8 mouse cellular contexts compared by ENCODE assay signal in genomic region chr11:67052321-67052952, GRCm38 (mm10). TPM values are rescaled to one million over a fixed set of nuclear protein-coding genes. Genes with fewer than 3 reads are reported as not detected.
DNase-seq lines count a peak whose midpoint lies in the region; ATAC-seq and TF ChIP-seq lines count a peak whose summit lies in the region.

Gene Adprm, minus strand, starts transcription at chr11:67052594.
Gene Sco1, plus strand, starts transcription at chr11:67052670.

- peak; percentile 93 for TF ChIP-seq POLR2A in heart, adult 2 months (IDR thresholded peaks at IDR 0.05; ENCODE audit: insufficient read depth, low read depth, low read length)

- TF ChIP-seq CTCF in heart, adult 2 months (IDR thresholded peaks at IDR 0.05) = peak; percentile 53

- H3K4me3 ChIP-seq in embryonic facial prominence, embryonic 14.5 days (ENCODE audit: low read depth, low read length) = peak within 1 kb of the TSS; percentile 99
- peak within 1 kb of the TSS; percentile 98 for H3K4me3 ChIP-seq in heart, adult 2 months
- peak within 1 kb of the TSS; percentile 100 for H3K4me3 ChIP-seq in limb, embryonic 13.5 days
- peak within 1 kb of the TSS; percentile 97 for H3K4me3 ChIP-seq in midbrain, embryonic 16.5 days (ENCODE audit: low read depth, low read length)

- H3K4me2 ChIP-seq in embryonic facial prominence, embryonic 14.5 days (ENCODE audit: low read depth, low read length) = peak within 1 kb of the TSS; percentile 69
- H3K4me2 ChIP-seq in limb, embryonic 13.5 days (replicated peaks) = peak within 1 kb of the TSS; percentile 75
- peak within 1 kb of the TSS; percentile 89 for H3K4me2 ChIP-seq in midbrain, embryonic 16.5 days (ENCODE audit: low read length)

- ATAC-seq in embryonic facial prominence, embryonic 14.5 days (ENCODE audit: low read depth) = peak; percentile 94
- ATAC-seq in limb, embryonic 13.5 days (ENCODE audit: low FRiP score, low read depth) = peak; percentile 93
- peak; percentile 96 for ATAC-seq in midbrain, embryonic 16.5 days

- H3K36me3 ChIP-seq in embryonic facial prominence, embryonic 14.5 days (ENCODE audit: control insufficient read depth, insufficient read depth, low read length) = peaks cover 37% of the 10 kb centered on the region
- H3K36me3 ChIP-seq in heart, adult 2 months (ENCODE audit: control insufficient read depth, insufficient read depth, low read length) = peaks cover 8% of the 10 kb centered on the region
- H3K36me3 ChIP-seq in limb, embryonic 13.5 days = peaks cover 39% of the 10 kb centered on the region
- H3K36me3 ChIP-seq in midbrain, embryonic 16.5 days (ENCODE audit: control insufficient read depth, insufficient read depth, low read length) = peaks cover 3% of the 10 kb centered on the region; the same call in 1 of the 2 replicates

- under 1% methylated on average over 35 of the region's 50 CpGs for WGBS in embryonic facial prominence, embryonic 14.5 days
- WGBS in heart, adult 2 months = under 1% methylated on average over 50 of the region's 50 CpGs
- under 1% methylated on average over 50 of the region's 50 CpGs for WGBS in limb, embryonic 13.5 days
- under 1% methylated on average over 50 of the region's 50 CpGs for WGBS in midbrain, embryonic 16.5 days

- intact Hi-C loops in heart, adult 2 months (cut with DNase I) = loop anchor here (1.0 to 2.0 kb wide), 2 partner anchors 27 to 32 kb away; partner anchors contain the start of gene Tmem220

- peak; percentile 68; the same call in 1 of the 2 replicates for TF ChIP-seq EP300 in heart, adult 2 months (IDR thresholded peaks at IDR 0.05; ENCODE audit: insufficient read depth, low read depth, low read length)

- H3K79me2 ChIP-seq in heart, adult 2 months (replicated peaks; ENCODE audit: control insufficient read depth, insufficient read depth, low read length) = peaks cover 2% of the 10 kb centered on the region; the same call in 1 of the 2 replicates

- H3K27me3 ChIP-seq in embryonic facial prominence, embryonic 14.5 days (replicated peaks; ENCODE audit: control insufficient read depth, insufficient read depth, low read length) = no peaks in the 10 kb centered on the region
- no peaks in the 10 kb centered on the region for H3K27me3 ChIP-seq in heart, adult 2 months (ENCODE audit: control insufficient read depth, insufficient read depth, low read length)
- H3K27me3 ChIP-seq in limb, embryonic 13.5 days = no peaks in the 10 kb centered on the region
- no peaks in the 10 kb centered on the region for H3K27me3 ChIP-seq in midbrain, embryonic 16.5 days (ENCODE audit: control insufficient read depth, insufficient read depth, low read depth, low read length)

- H3K9me3 ChIP-seq in embryonic facial prominence, embryonic 14.5 days (ENCODE audit: control insufficient read depth, low read length) = no peaks in the 10 kb centered on the region
- H3K9me3 ChIP-seq in limb, embryonic 13.5 days = no peaks in the 10 kb centered on the region
- H3K9me3 ChIP-seq in midbrain, embryonic 16.5 days (replicated peaks; ENCODE audit: control insufficient read depth, low read length, poor library complexity, severe bottlenecking) = no peaks in the 10 kb centered on the region

- peak within 1 kb of the TSS; percentile 81 for H3K27ac ChIP-seq in embryonic facial prominence, embryonic 14.5 days (replicated peaks; ENCODE audit: low read depth, low read length)
- H3K27ac ChIP-seq in heart, adult 2 months = peak within 1 kb of the TSS; percentile 92
- peak within 1 kb of the TSS; percentile 79 for H3K27ac ChIP-seq in limb, embryonic 13.5 days
- H3K27ac ChIP-seq in midbrain, embryonic 16.5 days (ENCODE audit: low read length) = peak within 1 kb of the TSS; percentile 77

- peaks cover 12% of the 10 kb centered on the region for H3K4me1 ChIP-seq in embryonic facial prominence, embryonic 14.5 days (ENCODE audit: control insufficient read depth, insufficient read depth, low read length)
- peaks cover 1% of the 10 kb centered on the region for H3K4me1 ChIP-seq in heart, adult 2 months (ENCODE audit: control insufficient read depth, insufficient read depth, low read length)
- peaks cover 18% of the 10 kb centered on the region for H3K4me1 ChIP-seq in limb, embryonic 13.5 days
- peaks cover 20% of the 10 kb centered on the region for H3K4me1 ChIP-seq in midbrain, embryonic 16.5 days (ENCODE audit: control insufficient read depth, insufficient read depth, low read length)

- peak; percentile 93 for DNase-seq in 3T3-L1 (ENCODE audit: low read depth, low spot score)
- peak; percentile 69 to 81 for DNase-seq in adrenal gland, postnatal 4 days (ENCODE audit: low spot score in 2 of 2)
- peak; percentile 96 for DNase-seq in embryonic facial prominence, embryonic 14.5 days (ENCODE audit: low spot score)
- DNase-seq in heart, adult 2 months = peak; percentile 90 to 94
- DNase-seq in kidney, adult 8-10 months = peak; percentile 91
- peak; percentile 79 to 90 for DNase-seq in spleen, postnatal 10 days (ENCODE audit: low spot score in 2 of 2)

- peak within 1 kb of the TSS; percentile 87 for H3K9ac ChIP-seq in embryonic facial prominence, embryonic 14.5 days (ENCODE audit: low read depth, low read length)
- peak within 1 kb of the TSS; percentile 80 for H3K9ac ChIP-seq in heart, adult 2 months (ENCODE audit: low read depth, low read length)
- peak within 1 kb of the TSS; percentile 89 for H3K9ac ChIP-seq in limb, embryonic 13.5 days
- H3K9ac ChIP-seq in midbrain, embryonic 16.5 days (ENCODE audit: low read depth, low read length) = peak within 1 kb of the TSS; percentile 89

RNA-seq across cellular contexts. Expression of gene Adprm, which starts in this region (rescaled TPM):
- total RNA-seq in adrenal gland, postnatal 4 days (2021) = 10 to 100 TPM; 28.0 to 29.2 TPM
- 30.4 and 31.9 TPM in 2 replicates for polyA plus RNA-seq in embryonic facial prominence, embryonic 14.5 days (2014; fragmentation: Nextera tagmentation; extraction: Ambion mirVana)
- 10 to 100 TPM; 10.8 to 14.6 TPM for total RNA-seq in heart, adult 2 months (2021)
- polyA plus RNA-seq in heart, adult 2 months (2012; rRNA removed) = 9.8 and 20.6 TPM in 2 replicates
- polyA plus RNA-seq in limb, embryonic 13.5 days (2015; fragmentation: Nextera tagmentation; extraction: Ambion mirVana) = 34.8 and 36.5 TPM in 2 replicates
- polyA plus RNA-seq in midbrain, embryonic 16.5 days (2015; fragmentation: Nextera tagmentation; extraction: Ambion mirVana) = 28.2 and 32.7 TPM in 2 replicates

RNA-seq across cellular contexts. Expression of gene Sco1, which starts in this region (rescaled TPM):
- total RNA-seq in adrenal gland, postnatal 4 days (2021) = 10 to 100 TPM; 20.4 to 20.8 TPM
- polyA plus RNA-seq in embryonic facial prominence, embryonic 14.5 days (2014; fragmentation: Nextera tagmentation; extraction: Ambion mirVana) = 13.4 and 14.9 TPM in 2 replicates
- 10 to 100 TPM; 18.3 to 20.1 TPM for total RNA-seq in heart, adult 2 months (2021)
- polyA plus RNA-seq in heart, adult 2 months (2012; rRNA removed) = 7.8 and 12.0 TPM in 2 replicates
- 20.0 and 21.3 TPM in 2 replicates for polyA plus RNA-seq in limb, embryonic 13.5 days (2015; fragmentation: Nextera tagmentation; extraction: Ambion mirVana)
- polyA plus RNA-seq in midbrain, embryonic 16.5 days (2015; fragmentation: Nextera tagmentation; extraction: Ambion mirVana) = 10.9 and 12.5 TPM in 2 replicates

Comparison
In these comparisons a context has a peak if more than half of its experiments do, and no peak if none do; other contexts are left out.
1. Peak in every context shown above with its lines: DNase-seq, ATAC-seq, H3K4me3 ChIP-seq and H3K27ac ChIP-seq.